Mouse (Mus musculus) embryonic fibroblast, embryonic 13.5 days (primary cell): Measurements from ENCODE around the gene Gjd2.

Experiments used
- CTCF ChIP-seq: IDR thresholded peaks from 2 replicates; pipeline ENCODE4 v1.5.1; 2011; ENCODE audit warnings: mild to moderate bottlenecking, control low read depth, low read length, moderate library complexity, borderline replicate concordance; ENCODE audit not compliant: insufficient read depth
- POLR2A ChIP-seq: IDR thresholded peaks from 2 replicates; pipeline ENCODE4 v1.6.1; 2011; ENCODE audit warnings: low read depth, mild to moderate bottlenecking, control low read depth, low read length, moderate library complexity

DNA sequence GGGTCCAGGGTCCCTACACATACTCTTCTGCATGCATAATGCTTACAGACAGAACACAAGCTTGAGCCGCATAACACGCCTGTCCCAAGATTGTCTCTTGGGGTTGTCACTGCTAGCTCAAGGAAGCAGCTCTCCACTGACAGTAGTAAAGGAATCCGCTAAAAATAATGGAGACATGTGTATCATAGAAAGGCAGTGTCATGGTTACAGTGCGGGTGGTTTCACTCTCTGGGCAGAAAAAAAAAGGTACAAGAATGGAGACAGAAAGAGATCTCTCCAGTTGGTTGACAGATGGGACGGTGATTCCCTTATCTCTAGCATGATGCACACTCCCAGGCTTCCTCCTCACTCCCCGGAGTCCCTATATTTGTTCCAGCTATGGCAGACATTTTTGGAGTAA, 1.4 kb upstream of the Gjd2 start:
- TF ChIP-seq CTCF (no peak), POLR2A (no peak)
